Mouse (Mus musculus) cerebellum, postnatal 14 days (tissue): ENCODE measurements around the gene Ccdc51.

ENCODE experiments used
- DNase-seq, 2 experiments: peaks; one replicate each; pipeline ENCODE4 v3.0.0; 2021; ENCODE audit warnings: mixed read lengths in 2 of 2

Gene Ccdc51

DNA sequence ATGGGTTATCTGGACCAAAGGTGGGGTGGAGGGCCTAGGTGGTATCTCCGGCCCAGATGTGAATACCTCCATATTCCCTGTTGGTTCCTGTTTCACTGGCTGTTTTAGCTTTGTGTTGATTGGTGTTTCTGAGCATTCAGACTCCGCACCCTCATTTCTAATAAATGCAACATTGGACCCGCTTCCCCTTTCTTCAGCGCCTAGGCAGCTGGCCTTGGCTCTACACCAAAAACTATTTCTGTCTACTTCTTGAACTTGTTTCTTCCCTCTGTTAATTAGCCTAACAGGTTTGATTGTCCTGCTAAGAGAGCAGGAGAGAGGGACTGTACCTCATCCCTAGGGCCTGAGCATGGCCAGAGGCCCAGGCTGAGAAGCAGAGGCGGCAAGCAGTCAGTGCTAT is 24.8 kb upstream of the Ccdc51 start:
- DNase-seq, result peak in 1 of 2 experiments; percentile 2

DNA sequence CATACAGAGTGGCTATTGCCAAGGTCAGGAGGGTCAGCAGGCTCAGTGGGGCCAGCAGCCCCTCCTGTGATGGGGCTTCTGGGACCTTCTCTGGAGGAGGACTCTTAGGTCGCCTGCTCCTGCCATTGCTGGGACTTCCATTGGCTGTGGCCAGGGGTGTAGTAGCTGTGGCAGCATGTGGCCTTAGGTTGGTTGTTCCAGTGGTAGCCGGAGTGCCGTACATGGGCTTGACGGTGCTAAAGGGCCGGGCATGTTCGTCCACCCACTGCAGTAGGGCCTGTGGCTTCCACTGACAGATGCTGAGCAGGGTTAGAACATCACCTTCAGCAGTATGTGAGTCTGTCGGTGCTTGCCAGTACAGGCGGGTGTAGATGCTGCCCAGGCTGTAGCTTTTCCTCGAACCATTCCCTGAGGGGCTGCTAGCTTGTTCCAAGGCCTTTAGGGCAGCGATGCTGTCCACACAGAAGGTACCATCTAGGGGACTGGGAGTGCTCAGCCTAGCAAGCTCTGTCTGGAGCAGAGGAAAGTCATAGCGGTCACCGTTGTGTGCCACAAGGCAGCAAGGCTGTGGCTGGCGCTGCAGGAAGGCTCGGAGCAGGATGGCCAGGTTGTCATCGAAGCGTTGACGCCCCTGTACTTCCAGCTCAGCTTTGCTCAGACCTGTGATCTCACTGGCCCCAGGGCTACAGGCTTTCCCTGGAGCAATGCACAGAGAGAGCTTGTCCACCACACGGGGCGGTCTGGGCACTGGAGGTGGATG is 24.1 kb upstream of the Ccdc51 start:
- DNase-seq, result no peak

DNA sequence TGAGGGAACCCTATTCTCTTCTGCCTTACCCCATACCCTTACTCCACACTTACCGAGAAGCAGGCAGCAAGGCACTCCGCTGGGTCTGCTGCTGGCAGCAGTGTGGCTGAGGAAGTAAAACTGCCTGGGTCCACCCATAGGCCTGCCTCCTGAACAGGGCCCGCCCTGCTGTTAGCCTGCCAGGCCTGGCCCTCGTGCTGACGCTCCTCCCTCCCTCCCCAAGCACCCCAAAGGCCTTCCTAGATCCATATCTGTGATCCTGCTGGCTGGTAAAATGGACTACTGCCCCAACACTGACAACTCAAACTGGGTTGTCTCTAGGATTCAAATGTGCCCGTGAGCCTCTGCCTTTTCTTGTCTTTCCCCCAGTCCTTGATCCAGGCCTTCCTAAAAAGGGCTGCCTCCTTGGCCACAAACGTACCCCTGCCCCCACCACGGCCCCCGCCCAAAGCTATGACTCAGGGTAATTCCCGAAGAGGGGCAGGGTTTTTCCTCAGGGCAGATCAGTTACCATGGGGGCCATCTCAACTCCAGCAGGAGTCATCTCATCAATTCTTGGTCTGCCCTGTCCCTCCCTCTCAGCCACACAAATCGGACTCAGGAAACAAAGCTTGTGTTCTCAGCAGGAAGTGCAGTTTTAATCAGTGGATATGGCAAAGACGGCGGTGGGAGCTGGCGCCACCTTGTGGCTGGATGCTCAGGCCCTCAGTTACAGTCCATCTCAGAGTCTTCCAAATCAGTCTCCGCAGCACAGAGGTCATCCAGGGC is 23.0 kb upstream of the Ccdc51 start, which contains the start of gene Trex1:
Gene Trex1, minus strand, starts transcription at position 599 of the 768 bp plus-strand sequence.
- DNase-seq, result peak; percentile 92 to 95

DNA sequence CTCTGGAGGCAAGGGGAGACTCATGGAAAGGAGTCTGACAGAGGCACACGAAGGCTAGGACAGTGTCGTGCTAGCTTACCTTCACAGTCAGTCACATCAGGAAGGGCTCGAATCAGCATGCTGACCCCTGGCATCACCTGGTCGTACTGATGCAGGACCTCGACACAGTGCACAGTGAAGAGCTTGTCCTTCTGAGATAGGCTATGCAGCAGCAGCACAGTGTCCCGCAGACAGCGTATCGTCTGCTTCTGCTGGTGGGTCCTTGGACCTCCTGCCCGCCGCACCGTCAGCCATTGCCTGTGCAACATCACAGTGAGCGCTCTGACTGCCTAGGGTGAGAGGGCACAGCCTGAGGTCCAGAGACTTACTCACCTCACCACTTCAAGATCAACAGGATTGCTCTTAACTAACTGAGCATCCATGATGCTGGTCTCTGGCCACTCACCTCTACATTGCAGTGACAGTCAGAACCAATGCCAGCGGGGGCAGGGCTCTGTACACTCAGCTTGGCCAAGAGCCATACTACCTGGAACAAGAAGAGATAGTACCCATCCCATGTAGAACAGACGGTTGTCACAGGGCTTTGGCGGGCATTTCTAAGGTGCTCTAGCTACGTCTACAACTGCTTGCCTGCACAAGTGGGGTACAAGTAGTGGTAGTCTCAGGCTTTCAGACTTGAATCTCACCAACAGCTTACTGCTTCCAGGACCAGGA is 22.0 kb upstream of the Ccdc51 start:
- peak; percentile 42 to 55 for DNase-seq

DNA sequence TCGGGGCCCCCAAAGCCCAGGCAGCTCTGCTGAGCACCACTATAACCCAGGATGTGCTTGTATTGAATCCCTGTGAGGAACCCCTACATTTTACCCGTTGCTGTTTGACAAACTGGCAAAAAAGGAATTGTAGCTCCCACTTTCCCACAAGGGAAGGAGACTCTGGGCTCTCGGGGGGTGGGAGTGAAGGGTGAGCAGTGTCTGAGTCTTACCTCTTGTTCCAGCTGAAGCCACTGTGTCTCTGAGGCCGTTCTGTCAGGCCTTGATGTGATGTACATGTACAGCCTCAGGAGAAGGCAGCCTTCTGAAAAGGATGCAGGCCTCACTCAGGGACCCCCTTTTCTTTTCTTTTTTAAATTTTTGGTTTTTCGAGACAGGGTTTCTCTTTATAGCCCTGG is 21.4 kb upstream of the Ccdc51 start:
- DNase-seq, result no peak

DNA sequence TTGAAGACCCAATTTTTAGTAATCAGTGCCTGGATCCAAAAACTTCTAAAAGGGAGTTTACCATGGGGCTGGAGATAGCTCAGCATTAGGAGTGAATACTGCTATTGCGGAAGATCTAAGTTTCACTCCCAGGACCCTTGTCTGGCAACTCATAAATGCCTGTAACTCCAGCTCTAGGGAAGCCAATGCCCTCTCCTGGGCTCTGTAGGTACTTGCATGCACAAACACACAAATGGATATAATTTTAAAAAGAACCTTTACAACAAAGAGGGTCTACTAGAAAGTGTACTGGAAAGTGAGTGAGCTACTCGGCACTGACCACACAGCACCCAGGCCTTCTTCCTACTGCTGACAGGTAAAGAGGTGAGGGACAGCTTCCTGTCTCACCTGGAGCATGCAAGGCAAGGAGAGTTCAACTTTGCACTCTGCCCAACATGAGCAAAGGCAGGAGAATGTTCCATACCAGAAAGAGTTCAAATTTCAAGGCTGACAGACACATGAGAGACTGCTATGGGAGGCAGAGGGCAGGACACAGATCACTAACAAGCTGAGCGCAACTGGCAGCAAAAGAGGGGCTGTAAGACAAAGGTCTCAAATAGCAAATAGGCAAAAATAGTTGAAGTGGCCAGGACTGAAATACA is 14.1 kb upstream of the Ccdc51 start:
- no peak for DNase-seq

DNA sequence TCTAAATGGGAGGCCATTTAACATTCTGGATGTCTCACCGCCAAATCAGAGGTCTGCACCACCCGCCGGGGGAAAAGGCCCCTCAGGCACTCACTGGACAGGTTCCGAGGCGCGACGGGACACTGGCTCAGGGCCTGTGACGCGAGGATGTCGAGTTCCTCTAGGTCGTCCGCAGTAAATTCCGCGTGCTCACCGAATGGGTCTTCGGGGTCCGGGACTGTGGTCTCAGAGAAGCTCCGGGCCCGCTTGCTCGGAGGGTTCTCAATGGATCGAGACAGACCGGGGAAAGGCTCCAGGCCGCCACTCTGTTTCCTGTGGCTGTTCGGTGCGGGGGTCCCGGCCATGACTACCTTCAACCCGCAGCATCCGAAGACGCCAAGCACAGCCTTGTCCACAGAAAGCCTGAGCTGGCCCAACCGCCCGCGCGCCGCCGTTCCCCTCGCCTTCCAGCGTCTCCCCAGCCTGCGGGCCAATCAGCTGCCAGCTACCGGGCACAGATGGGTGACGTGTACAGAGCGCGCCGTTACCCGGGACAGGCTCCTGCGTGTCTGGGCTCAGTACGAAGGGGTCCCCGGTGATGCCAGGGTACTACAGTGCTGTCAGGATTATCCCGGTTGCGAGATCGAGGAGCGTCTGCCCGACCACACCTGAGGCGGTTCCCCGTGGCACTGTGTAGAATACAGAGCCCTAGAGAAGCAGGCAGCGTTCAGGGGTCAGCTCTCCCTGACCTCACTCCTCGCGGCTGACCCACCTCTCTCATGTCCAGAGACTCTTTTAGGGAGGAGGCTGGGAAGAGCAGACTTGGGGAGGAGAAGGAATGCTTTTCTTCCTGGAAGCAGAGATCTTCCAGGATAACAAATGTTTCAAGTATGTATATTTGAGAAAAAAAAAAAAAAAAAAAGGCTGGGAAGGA is 8.4 kb upstream of the Ccdc51 start, which contains the start of gene Atrip:
Gene Atrip, minus strand, starts transcription at position 464 of the 913 bp plus-strand sequence.
- peak; percentile 94 to 96 for DNase-seq

DNA sequence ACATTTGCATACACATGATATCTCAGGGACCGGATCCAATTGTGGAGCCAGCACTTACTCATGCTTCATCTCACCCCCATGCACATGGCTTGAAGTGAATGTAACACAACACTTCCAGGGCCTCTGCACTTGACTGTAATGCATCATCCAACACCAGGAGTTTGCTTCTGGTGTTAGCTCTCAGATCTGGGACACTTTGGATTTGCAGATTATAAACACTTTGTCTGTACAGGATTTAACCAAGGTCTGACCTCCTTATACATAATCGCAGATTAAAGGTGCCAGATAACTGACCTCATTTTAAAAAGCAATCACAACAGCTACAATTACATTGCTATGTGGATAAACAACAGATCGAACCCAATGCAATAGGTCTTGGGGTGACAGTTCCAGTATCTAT is 1.8 kb upstream of the Ccdc51 start:
- no peak for DNase-seq

DNA sequence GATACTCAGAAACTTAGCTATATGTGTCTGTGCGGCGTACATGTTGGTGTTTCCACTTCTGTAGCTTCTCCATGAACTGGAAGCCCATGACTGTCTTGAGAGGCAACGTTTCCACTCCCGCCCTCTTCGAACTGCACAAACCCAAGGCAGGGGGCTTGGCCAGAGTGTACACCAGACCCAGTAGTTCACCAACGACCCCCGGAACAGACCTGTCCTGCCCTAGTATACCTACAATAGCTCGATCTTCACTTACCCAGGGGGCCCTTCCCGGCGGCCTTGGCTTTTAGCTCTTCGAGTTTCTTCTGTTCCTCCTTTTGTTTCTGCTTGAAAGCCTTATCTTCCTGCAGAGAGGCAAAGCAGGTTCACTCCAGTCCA is 557 bp upstream of the Ccdc51 start:
- no peak for DNase-seq

DNA sequence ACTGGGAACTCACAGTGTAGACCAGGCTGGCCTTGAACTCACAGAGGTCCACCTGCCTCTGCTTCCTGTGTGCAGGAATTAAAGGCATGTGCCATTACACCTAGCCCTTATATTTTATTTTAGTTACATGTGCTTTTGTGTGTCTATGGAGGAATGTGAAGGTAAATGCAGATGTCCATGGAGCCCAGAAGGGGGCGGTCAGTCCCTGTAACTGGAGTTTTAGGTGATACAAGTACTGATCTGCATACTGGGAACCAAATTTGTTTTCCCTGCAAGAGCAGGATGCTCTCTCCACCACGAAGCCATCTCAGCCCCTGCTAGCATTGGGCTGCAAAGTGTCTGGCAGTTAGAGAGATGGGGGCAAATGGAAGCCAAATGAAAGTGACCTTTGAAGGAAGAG is 2.6 kb downstream of the Ccdc51 start:
- DNase-seq, result no peak

DNA sequence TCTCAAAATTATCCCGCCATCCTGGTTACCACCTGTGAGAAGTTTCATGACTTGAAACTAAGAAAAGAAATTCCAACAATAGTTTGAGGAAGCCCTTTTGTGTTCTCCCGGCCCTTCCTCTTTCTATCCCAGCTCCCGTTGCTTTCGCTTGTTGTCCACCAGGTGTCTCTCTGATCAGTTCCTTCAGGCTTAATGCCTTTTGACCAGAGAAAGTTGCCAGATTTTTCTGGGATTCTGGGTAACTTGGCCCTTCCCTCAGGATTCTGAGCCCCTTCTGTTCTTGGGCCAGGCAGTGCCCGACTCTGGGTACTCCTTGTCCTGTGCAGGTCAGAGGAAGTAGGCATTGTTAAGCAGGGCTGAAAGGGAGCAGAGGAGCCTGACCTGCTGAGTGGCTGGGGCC is 5.7 kb downstream of the Ccdc51 start:
- DNase-seq, result peak; percentile 67 to 75

DNA sequence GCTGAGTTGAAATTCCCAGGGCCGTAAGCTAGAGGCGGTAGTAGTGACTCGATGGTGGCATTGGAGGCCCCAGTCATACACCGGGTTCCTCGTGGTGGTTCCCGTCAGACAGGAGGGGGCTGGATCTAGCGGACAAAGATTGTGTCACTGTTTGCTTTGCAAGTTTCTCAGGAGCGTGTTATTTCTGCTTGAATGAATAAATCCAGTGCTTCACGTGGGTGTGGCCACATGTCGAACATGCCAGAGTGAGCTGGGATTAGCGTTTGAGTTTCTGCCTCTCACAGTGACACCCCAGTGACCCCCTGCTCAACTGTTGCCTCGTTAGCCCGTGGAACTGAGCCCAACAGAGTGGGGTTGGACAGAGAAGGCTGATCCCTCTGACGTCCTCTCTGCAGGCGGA is 8.2 kb downstream of the Ccdc51 start:
- no peak for DNase-seq

DNA sequence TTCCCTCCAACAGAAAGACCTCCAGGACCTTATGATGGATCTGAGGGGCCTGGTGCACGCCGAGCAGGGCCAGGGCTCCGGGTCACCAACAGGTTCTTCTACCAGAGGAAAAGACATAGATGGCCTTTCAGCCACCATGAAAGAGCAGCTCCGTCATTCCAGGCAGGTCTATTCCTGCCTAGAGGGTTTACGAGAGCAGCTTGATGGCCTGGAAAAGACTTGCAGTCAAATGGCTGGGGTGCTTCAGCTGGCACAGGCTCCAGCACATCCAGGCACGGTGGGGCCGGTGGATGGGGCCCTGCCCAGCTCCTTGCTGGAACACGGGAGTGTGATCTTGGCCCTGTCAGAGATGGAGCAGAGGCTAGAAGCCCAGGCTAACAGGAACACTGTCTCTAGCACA is 9.5 kb downstream of the Ccdc51 start:
- DNase-seq, result no peak

DNA sequence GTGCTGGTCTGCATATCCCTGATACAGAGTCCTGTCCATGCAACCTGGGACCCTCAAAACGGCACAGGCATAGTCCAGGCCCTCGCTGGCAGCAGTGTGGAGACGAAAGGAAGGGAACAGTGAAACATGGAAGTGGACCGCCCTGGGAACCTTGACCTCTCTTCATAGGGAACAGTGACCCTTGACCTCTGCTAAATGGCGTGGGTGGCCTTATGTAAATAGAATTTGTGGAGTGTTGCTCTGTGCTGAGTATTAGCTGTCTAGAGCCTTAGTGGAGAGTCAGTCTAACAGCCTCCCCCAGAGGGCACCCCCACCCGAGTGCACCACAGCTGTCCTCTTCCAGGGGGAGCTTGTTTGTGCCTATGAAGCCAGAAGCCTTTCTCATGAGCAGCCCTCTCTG is 10.5 kb downstream of the Ccdc51 start:
- DNase-seq, result no peak

DNA sequence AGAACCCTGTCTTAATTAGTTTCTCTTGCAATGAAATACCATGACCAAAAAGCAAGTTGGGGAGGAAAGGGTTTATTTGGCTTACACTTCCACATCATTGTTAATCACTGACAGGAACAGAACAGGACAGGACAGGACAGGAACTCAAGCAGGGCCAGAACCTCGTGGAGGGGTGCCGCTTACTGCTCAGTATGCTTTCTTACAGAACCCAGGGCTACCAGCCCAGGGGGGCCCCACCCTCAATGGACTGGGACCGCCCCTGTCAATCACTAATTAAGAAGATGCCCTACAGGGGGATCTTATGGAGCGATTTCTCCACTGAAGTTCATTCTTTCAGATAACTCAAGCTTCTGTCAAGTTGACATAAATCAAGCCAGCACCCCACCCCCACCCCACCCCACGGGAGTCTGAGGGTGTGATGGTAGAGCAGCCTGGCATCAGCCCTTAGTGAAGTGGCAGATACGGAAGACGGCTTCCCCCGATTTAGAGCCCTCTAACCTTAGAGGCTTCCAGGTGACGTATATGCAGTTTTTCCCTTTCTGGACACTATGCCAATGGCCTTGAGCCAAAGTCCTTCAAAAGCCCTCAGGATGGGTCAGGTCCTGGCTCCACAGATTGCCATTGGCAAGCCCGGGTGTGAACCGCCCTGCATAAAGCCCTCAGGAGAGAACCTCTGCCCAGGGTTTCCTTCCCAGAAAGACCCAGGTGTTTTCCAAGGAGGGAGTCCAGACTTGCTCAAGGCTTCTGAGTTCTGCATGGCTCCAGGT is 11.7 kb downstream of the Ccdc51 start:
- DNase-seq, result peak in 1 of 2 experiments; percentile 45

DNA sequence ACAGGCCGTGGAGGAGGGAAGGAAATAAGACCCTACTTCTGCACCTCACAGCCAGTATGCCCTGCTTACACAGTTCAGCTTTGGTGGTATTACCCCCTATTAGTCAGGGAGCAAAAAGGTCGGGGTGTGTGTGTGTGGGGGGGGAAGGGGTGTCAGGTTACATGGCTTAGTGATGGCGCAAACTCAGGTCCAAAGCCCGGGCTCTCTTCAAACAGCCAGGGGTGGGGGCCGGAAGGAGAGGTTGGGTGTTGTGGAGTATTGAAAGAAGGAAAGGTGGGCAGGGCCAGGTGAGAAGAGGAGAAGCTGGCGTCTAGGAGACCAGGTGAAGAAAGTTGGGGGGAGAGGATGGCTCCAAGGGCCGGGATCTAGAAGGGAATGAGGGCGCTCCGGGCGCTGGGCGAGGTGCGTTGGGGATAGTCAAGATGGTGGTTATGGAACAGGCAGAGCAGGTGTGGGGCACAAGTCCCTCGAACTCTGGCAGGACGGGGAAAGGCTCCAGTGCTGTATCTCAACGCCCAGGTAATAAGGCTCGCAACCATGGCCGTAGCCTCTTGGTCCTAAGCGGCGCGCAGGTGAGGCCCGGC is 12.4 kb downstream of the Ccdc51 start:
- no peak for DNase-seq

DNA sequence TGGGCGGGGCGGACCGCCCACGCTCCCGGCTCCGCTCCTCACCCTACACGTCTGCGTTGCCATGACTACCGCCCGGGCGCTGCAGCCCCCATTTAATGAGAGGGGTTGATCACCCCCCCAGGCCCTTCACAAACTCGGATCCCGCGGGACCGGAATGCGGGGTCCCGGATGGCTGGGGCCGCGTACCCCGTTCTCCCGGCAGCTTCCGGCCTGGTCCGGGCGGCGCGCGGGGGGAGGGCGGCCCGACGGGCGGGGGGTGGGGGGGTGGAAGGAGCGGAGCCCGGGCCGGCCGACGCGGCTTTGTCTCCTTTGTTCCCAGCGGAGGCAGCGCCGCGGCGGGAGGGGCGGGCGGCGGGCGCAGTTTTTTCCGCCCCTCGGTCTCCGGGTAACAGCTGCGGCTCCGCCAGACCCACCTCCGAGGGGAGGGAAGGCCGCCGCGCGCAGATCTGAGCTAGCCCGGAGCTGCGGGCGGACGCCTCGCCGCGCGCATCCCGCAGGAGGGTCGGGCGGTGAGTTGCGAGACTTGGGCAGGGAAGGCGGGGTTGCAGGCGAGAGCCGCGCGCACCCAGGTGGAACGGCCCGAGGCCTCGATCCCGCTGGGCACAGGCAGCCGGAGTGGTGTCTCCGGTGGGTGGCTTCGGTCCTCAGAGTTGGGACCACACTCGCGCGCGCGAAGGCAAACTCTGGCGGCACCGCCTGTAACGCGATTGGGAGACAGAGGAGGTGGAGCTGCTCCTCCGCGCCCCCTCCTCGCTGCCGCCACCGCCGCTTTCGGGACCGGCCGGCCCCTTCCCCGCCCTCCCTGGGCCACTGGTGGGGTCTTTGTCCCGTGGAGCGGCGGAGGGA is 13.1 kb downstream of the Ccdc51 start, which contains the start of gene Plxnb1:
Gene Plxnb1, plus strand, starts transcription at position 253 of the 846 bp plus-strand sequence.
- peak; percentile 75 to 77 for DNase-seq

DNA sequence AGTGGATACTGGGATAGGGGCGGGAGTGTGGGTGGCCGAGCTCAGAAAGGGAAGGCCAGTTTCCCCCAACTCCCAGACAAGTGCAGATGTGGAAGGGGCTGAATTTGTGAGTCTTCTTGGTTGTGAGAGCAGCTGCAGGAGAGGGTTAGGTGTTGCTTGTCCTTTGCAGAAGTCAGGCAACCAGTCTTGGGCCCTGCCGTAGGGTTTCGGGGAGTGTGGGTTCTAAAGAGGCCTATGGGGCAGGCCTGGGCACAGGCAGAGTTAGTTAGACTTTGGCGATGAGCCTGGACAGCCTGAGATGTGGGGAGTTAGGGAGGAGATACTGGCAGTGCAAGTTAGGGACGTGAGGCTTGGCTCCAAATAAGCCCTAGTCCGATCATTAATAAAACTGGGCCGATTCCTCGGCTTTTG is 14.0 kb downstream of the Ccdc51 start:
- DNase-seq, result peak in 1 of 2 experiments; percentile 11

DNA sequence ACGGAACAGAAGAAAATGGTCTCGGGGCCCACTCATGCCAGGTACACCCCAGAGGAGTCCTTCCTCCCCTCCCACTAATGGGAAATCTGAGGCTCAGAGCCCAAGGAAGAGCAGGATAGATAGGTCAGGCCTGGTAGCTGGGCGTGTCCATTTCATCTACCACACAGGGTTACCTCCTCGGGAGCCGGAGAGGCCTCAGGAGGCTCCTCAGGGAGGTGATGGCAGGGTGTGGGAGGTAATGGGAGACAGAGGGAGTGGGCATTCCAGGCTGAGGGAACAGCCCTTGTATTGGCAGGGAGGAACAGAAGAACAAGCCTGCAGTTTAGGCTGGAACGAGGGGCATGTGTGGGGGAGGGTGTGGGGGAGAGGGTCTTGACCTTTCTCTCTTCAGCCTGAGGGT is 14.6 kb downstream of the Ccdc51 start:
- DNase-seq, result no peak

DNA sequence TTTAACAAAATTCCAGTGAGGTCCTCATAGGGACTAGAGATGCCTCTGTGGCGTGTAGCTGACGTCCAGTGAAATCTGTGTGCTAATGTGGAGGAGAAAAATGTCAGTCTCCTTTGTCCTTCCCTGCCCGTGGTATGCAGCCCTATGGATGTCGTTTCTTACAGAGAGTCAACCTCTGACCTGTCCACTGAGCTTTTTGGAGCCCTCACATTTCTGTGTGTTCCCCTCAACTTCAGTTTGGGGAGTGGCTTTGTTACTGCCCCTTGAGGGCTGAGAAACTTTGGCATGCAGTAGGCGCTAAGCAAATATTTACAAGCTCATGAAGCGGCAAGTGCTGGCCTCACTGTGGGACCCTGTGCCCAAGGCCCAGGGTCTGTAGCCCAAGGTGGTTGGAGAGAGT is 15.0 kb downstream of the Ccdc51 start:
- no peak for DNase-seq
